Mouse (Mus musculus): ENCODE measurements around the gene Hspb6.

The Hspb6 gene

GRCm38 (mm10) chr7:30584339-30584738 is 32.4 kb downstream of the Hspb6 start:
- DNase-seq (ENCODE audit: extremely low spot score, low read depth, low spot score) = no peak

GRCm38 (mm10) chr7:30585170-30585569 is 33.2 kb downstream of the Hspb6 start:
- no peak for DNase-seq (ENCODE audit: extremely low spot score, low read depth, low spot score)

GRCm38 (mm10) chr7:30586455-30587020 is 34.6 kb downstream of the Hspb6 start:
- DNase-seq (ENCODE audit: extremely low spot score, low read depth, low spot score) = no peak

GRCm38 (mm10) chr7:30587842-30588667 is 36.1 kb downstream of the Hspb6 start:
- no peak for DNase-seq (ENCODE audit: extremely low spot score, low read depth, low spot score)

- DNase-seq (ENCODE audit: extremely low spot score, low read depth, low spot score) = peak; percentile 85
These were observed 36.9 kb downstream of the Hspb6 start, which contains the start of gene Kmt2b for GRCm38 (mm10) chr7:30588676-30589434. Gene Kmt2b, minus strand, starts transcription at chr7:30588726.

- DNase-seq (ENCODE audit: extremely low spot score, low read depth, low spot score) = peak; percentile 67
These were observed 37.7 kb downstream of the Hspb6 start for GRCm38 (mm10) chr7:30589435-30590301.

GRCm38 (mm10) chr7:30590927-30591604 is 39.1 kb downstream of the Hspb6 start:
- no peak for DNase-seq (ENCODE audit: extremely low spot score, low read depth, low spot score)

DNA sequence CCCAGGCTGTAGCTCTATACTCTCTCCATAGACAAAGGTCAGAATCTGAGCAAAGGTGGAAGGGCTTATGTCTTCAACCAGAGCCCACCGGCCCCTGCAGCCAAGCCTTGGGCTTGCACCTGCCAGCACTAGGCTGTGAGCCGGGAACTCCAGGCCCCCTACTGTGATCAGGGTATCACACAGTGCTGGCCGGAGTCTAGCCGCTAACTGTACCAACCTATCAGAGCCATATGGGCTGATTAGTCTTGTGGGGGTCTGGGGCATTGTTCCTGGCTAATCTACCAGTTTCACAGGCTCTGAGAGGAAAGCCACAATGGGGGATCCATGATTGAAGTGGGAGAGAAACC is 39.6 kb downstream of the Hspb6 start:
- no peak for DNase-seq (ENCODE audit: extremely low spot score, low read depth, low spot score)

DNA sequence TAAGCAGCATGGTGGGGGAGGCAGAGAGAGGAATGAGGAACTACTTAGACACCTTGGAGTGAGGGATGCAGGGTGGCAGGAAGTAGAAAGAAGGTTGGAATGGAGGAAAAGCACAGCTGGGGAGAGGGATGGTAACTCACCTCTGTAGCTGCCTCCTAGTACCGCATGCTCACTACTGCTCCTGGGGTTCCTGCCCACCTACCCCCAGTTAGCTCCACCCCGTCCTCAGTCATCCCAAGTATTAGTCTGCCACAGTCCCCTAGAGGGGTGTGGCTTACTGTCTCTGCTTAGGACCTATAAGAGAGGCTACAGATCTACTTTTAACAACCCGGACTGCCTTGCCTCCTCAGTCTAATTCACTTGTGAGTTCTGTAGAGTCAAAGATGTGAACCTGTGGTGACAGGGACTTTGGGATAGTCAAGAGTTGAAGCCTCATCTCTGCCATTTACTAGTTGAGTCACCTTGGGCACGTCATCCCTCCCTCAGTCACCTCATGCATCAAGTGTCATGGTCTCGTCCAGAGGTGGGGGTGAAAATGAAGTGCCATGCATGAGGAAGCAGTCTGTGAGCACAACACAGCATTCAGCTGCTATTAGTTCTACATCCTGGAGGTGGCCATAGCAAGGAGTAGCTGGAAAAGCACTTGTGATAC is 40.9 kb downstream of the Hspb6 start:
- no peak for DNase-seq (ENCODE audit: extremely low spot score, low read depth, low spot score)

- no peak for DNase-seq (ENCODE audit: extremely low spot score, low read depth, low spot score)
These were observed 41.9 kb downstream of the Hspb6 start for GRCm38 (mm10) chr7:30593579-30594509.

DNA sequence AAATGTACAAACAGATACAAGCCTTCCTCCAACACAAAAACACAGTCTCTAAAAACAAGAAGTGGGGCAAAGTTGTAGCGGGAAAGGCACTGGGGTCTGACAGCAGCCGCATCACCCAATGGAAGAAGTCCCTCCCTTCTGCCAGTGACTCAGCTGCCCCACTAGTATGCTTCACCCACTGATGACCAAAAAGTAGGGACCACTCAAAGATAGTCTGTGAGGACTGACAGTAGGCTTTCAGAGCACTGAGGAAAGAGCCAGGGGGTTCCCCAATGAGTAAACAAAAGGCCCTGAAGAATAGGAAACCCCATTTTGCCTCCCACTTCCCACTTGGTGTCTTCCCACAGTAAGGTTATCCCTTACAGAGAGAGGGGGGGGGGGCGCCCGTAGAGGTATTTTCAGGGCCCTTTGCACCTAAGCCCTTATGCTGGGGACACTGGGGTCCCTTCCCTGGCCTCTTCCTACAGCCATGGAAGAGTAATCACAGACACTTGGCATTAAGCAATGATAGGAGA is 42.6 kb downstream of the Hspb6 start:
- DNase-seq (ENCODE audit: extremely low spot score, low read depth, low spot score) = no peak

- no peak for DNase-seq (ENCODE audit: extremely low spot score, low read depth, low spot score)
These were observed 44.1 kb downstream of the Hspb6 start for GRCm38 (mm10) chr7:30596093-30596492.

- no peak for DNase-seq (ENCODE audit: extremely low spot score, low read depth, low spot score)
These were observed 44.8 kb downstream of the Hspb6 start for GRCm38 (mm10) chr7:30596811-30597210.

- DNase-seq (ENCODE audit: extremely low spot score, low read depth, low spot score) = no peak
These were observed 46.8 kb downstream of the Hspb6 start, which contains the start of gene Zbtb32 for GRCm38 (mm10) chr7:30598786-30599185. Gene Zbtb32, minus strand, starts transcription at chr7:30598909.

DNA sequence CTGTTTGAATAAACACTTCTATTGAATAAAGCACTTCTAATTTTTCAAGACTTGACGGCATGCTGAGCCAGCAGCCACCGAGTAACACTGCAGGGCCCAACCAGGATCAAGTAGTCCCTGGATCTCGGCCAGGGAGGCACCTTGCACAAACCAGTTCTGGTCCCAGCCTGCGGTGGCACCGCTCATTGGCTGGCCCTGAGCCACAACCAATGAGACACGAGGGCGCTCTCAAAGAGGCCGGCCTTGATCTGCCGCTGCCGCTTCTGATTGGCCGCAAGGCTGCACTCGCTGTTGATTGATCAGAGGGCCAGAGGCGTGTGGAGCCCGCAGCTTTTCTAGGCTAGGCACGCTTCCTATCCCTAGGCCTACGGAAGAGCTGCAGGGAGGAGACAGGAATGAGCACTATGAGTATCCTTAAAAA is 48.0 kb downstream of the Hspb6 start:
- no peak for DNase-seq (ENCODE audit: extremely low spot score, low read depth, low spot score)

GRCm38 (mm10) chr7:30600651-30601050 is 48.7 kb downstream of the Hspb6 start:
- DNase-seq (ENCODE audit: extremely low spot score, low read depth, low spot score) = no peak

GRCm38 (mm10) chr7:30602583-30602982 is 50.6 kb downstream of the Hspb6 start:
- DNase-seq (ENCODE audit: extremely low spot score, low read depth, low spot score) = no peak

DNA sequence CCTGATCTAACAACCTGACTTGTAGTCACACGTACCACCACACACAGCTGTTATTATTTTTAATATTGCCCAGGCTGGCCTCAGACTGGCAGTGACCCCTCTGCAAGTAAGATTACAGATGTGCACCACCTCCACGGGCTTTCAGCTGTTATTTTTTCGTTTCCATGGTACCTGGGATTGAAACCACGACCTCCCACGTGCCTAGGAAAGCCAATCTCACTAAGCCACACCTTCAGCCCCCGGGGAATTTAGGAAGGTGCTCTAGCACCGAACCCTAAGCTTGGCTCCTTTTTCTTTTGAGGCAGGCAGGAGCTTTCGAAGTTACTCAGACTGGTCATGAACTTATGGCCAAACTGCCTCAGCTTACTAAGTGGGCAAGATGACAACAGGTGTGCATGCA is 52.4 kb downstream of the Hspb6 start:
- DNase-seq (ENCODE audit: extremely low spot score, low read depth, low spot score) = no peak

Data from hindlimb bud, embryonic 11.5 days (tissue).